10 mouse cellular contexts compared by ENCODE assay signal in the genomic region with DNA sequence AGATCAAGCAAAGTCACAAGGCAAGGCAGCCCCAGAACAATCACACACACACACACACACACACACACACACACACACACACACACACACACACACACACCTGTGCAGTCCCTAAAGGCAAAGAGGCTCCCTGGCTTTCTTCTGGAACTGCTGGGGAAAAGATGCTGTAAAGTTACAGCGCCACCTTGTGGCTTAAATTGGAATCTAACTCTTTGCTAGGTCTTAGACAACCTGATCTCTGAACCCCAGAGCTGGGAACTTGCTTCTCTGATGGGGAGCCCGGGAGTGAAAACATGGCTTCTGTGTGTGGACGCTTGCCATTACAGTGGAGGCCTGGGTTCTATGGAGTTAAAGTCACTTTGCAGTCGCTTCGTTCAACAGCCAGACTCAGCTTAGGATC. TPM values are rescaled to one million over a fixed set of nuclear protein-coding genes. Genes with fewer than 3 reads are reported as not detected.
DNase-seq lines count a peak whose midpoint lies in the region; ATAC-seq and TF ChIP-seq lines count a peak whose summit lies in the region.
"Had no signal": no experiment of that assay in that cellular context is flagged by ENCODE, and none has a peak within 500 bp of the region (broad histone marks: within the 10 kb centered on the region; RNA-seq: fewer than 3 reads in every experiment).

No protein-coding gene starts in this region.

- no peak overlapping the region for H3K4me3 ChIP-seq in ES-E14 (ENCODE audit: insufficient read depth in 1 of 2, low read depth in 1 of 2, low read length in 2 of 2, poor library complexity in 1 of 2, severe bottlenecking in 1 of 2)
- H3K4me3 ChIP-seq in limb, embryonic 10.5 days = no peak overlapping the region
- no peak overlapping the region for H3K4me3 ChIP-seq in midbrain, embryonic 11.5 days (ENCODE audit: low read depth, low read length)
- no peak overlapping the region for H3K4me3 ChIP-seq in stomach, postnatal 0 days (ENCODE audit: low read depth, low read length)
- H3K4me3 ChIP-seq: embryonic facial prominence, embryonic 13.5 days; megakaryocyte, embryonic 14.5 days had no signal

- H3K27ac ChIP-seq in ES-E14 (ENCODE audit: insufficient read depth, low read depth, low read length, poor library complexity, severe bottlenecking) = no peak overlapping the region
- no peak overlapping the region for H3K27ac ChIP-seq in limb, embryonic 10.5 days
- no peak overlapping the region for H3K27ac ChIP-seq in midbrain, embryonic 11.5 days (ENCODE audit: low read depth, low read length)
- H3K27ac ChIP-seq in stomach, postnatal 0 days (replicated peaks) = no peak overlapping the region
- H3K27ac ChIP-seq: embryonic facial prominence, embryonic 13.5 days had no signal

- intact Hi-C loops in heart, postnatal 36 days (cut with DNase I) = loop anchor here (1.0 kb wide), 1 partner anchor 306 kb away; no protein-coding TSS in a partner anchor

- H3K9ac ChIP-seq in ES-E14 (ENCODE audit: insufficient read depth, low read depth, low read length, poor library complexity, severe bottlenecking) = no peak overlapping the region
- H3K9ac ChIP-seq in midbrain, embryonic 11.5 days (ENCODE audit: low read length) = no peak overlapping the region
- no peak overlapping the region for H3K9ac ChIP-seq in stomach, postnatal 0 days (ENCODE audit: low read length)
- H3K9ac ChIP-seq: embryonic facial prominence, embryonic 13.5 days had no signal

- no peak overlapping the region for H3K4me2 ChIP-seq in midbrain, embryonic 11.5 days
- no peak overlapping the region for H3K4me2 ChIP-seq in stomach, postnatal 0 days (replicated peaks; ENCODE audit: low read depth)
- H3K4me2 ChIP-seq: embryonic facial prominence, embryonic 13.5 days had no signal

- in situ Hi-C loops in ES-E14 (cut with MboI; ENCODE audit: low sequenced_read_pairs in 2 of 2, unreplicated experiment in 2 of 2) = loop anchor here in 1 of 2 experiments (10.0 kb wide), 1 partner anchor 301 kb away; no protein-coding TSS in a partner anchor

- ATAC-seq in midbrain, embryonic 11.5 days (ENCODE audit: low FRiP score) = peak; percentile 33; the same call in 1 of the 2 replicates
- ATAC-seq in stomach, postnatal 0 days (ENCODE audit: low FRiP score, low TSS enrichment) = peak; percentile 56

- peak; percentile 51 to 66 for DNase-seq in kidney, adult 8-10 months
- no peak for DNase-seq in kidney, adult 11 months
- peak; percentile 84 for DNase-seq in ES-E14 (ENCODE audit: low read depth, low spot score)
- DNase-seq in cerebellum, postnatal 14 days = peak; percentile 90 to 91
- DNase-seq in heart, postnatal 36 days = peak; percentile 65 to 73
- peak; percentile 66 for DNase-seq in limb, embryonic 10.5 days (ENCODE audit: low spot score)
- peak; percentile 98 for DNase-seq in midbrain, embryonic 11.5 days (ENCODE audit: low spot score, missing footprints)
- peak; percentile 60 for DNase-seq in stomach, postnatal 0 days (ENCODE audit: low spot score)

- peak; percentile 89 for TF ChIP-seq CTCF in stomach, postnatal 0 days (IDR thresholded peaks at IDR 0.05; ENCODE audit: low read depth)

- H3K36me3 ChIP-seq in ES-E14 (ENCODE audit: control insufficient read depth, insufficient read depth, low read length, poor library complexity, severe bottlenecking) = no peaks in the 10 kb centered on the region
- H3K36me3 ChIP-seq in limb, embryonic 10.5 days = no peaks in the 10 kb centered on the region; the same call in 1 of the 2 replicates
- H3K36me3 ChIP-seq in midbrain, embryonic 11.5 days (ENCODE audit: control insufficient read depth, insufficient read depth, low read length) = no peaks in the 10 kb centered on the region
- H3K36me3 ChIP-seq in stomach, postnatal 0 days (ENCODE audit: control insufficient read depth, insufficient read depth, low read length) = no peaks in the 10 kb centered on the region

- 0 out of 4 replicates have a peak, but pooled peaks cover 0 to 1% of the 10 kb centered on the region in 2 experiments for H3K4me1 ChIP-seq in ES-E14 (ENCODE audit: control insufficient read depth in 2 of 2, insufficient read depth in 2 of 2, low read length in 2 of 2, poor library complexity in 1 of 2)
- no peaks in the 10 kb centered on the region for H3K4me1 ChIP-seq in limb, embryonic 10.5 days
- H3K4me1 ChIP-seq in midbrain, embryonic 11.5 days (ENCODE audit: control insufficient read depth, insufficient read depth, low read length) = no peaks in the 10 kb centered on the region
- no peaks in the 10 kb centered on the region for H3K4me1 ChIP-seq in stomach, postnatal 0 days (replicated peaks; ENCODE audit: control insufficient read depth, insufficient read depth)
- H3K4me1 ChIP-seq: embryonic facial prominence, embryonic 13.5 days had no signal

- H3K27me3 ChIP-seq in limb, embryonic 10.5 days (ENCODE audit: low read depth, poor library complexity, severe bottlenecking) = no peaks in the 10 kb centered on the region
- no peaks in the 10 kb centered on the region for H3K27me3 ChIP-seq in midbrain, embryonic 11.5 days (ENCODE audit: control insufficient read depth, insufficient read depth, low read length)
- H3K27me3 ChIP-seq in stomach, postnatal 0 days (ENCODE audit: control insufficient read depth, insufficient read depth, low read length) = no peaks in the 10 kb centered on the region
- H3K27me3 ChIP-seq: embryonic facial prominence, embryonic 13.5 days had no signal

- no peak for TF ChIP-seq EP300 in stomach, postnatal 0 days (optimal IDR thresholded peaks at IDR 0.05)

- WGBS in limb, embryonic 10.5 days = 26% methylated on average over 5 of the region's 5 CpGs
- 24% methylated on average over 5 of the region's 5 CpGs for WGBS in midbrain, embryonic 11.5 days
- WGBS in stomach, postnatal 0 days = 22% methylated on average over 5 of the region's 5 CpGs

- no peaks in the 10 kb centered on the region for H3K9me3 ChIP-seq in ES-E14 (ENCODE audit: control insufficient read depth, insufficient read depth, low read depth, low read length)
- H3K9me3 ChIP-seq in limb, embryonic 10.5 days (replicated peaks) = no peaks in the 10 kb centered on the region
- no peaks in the 10 kb centered on the region for H3K9me3 ChIP-seq in midbrain, embryonic 11.5 days (ENCODE audit: control insufficient read depth, low read length)
- H3K9me3 ChIP-seq in stomach, postnatal 0 days (ENCODE audit: control insufficient read depth, low read length) = no peaks in the 10 kb centered on the region
- H3K9me3 ChIP-seq: embryonic facial prominence, embryonic 13.5 days; megakaryocyte, embryonic 14.5 days had no signal

TF ChIP-seq in ES-E14, 5 proteins besides CTCF, POLR2A, EP300 and RAD21:
- TF ChIP-seq ZC3H11A (IDR thresholded peaks at IDR 0.05; ENCODE audit: borderline replicate concordance, low read depth, low read length) (peak; percentile 74; the same call in 1 of the 2 replicates), ZNF384 (IDR thresholded peaks at IDR 0.05; ENCODE audit: low read depth, low read length) (no peak), CHD2 (IDR thresholded peaks at IDR 0.05; ENCODE audit: low read depth, low read length) (no peak), HCFC1 (IDR thresholded peaks at IDR 0.05; ENCODE audit: borderline replicate concordance, insufficient read depth, low read length) (no peak), MAFK (IDR thresholded peaks at IDR 0.05; ENCODE audit: insufficient read depth, low read depth, low read length) (no peak)
TF ChIP-seq in ES-E14: peak in this region for 1.

RNA-seq across cellular contexts. Expression of a gene that starts 13.9 kb away (rescaled TPM):
- total RNA-seq in ES-E14 (2012; rRNA removed) = 33.0 and 55.3 TPM in 2 replicates
- total RNA-seq in heart, postnatal 36 days (2021) = 10 to 100 TPM; 28.1 to 29.2 TPM
- polyA plus RNA-seq in limb, embryonic 10.5 days (2016; fragmentation: Nextera tagmentation; extraction: Ambion mirVana) = 22.9 and 25.3 TPM in 2 replicates
- 15.4 and 17.4 TPM in 2 replicates for polyA plus RNA-seq in midbrain, embryonic 11.5 days (2014; fragmentation: Nextera tagmentation; extraction: Ambion mirVana)
- 25.1 and 26.1 TPM in 2 replicates for polyA plus RNA-seq in stomach, postnatal 0 days (2015; fragmentation: Nextera tagmentation; extraction: Ambion mirVana)

RNA-seq across cellular contexts. Expression of a gene that starts 19.2 kb away (rescaled TPM):
- total RNA-seq in ES-E14 (2012; rRNA removed) = 5.0 and 5.7 TPM in 2 replicates
- total RNA-seq in heart, postnatal 36 days (2021) = 10 to 100 TPM; 13.7 to 21.2 TPM
- 31.1 and 50.4 TPM in 2 replicates for polyA plus RNA-seq in limb, embryonic 10.5 days (2016; fragmentation: Nextera tagmentation; extraction: Ambion mirVana)
- 118 and 119 TPM in 2 replicates for polyA plus RNA-seq in midbrain, embryonic 11.5 days (2014; fragmentation: Nextera tagmentation; extraction: Ambion mirVana)
- polyA plus RNA-seq in stomach, postnatal 0 days (2015; fragmentation: Nextera tagmentation; extraction: Ambion mirVana) = 31.4 and 38.5 TPM in 2 replicates

RNA-seq across cellular contexts. Expression of a gene that starts 42.9 kb away (rescaled TPM):
- 222 and 237 TPM in 2 replicates for total RNA-seq in ES-E14 (2012; rRNA removed)
- total RNA-seq in heart, postnatal 36 days (2021) = 1 to 10 TPM; 5.4 to 6.5 TPM
- polyA plus RNA-seq in limb, embryonic 10.5 days (2016; fragmentation: Nextera tagmentation; extraction: Ambion mirVana) = 281 and 283 TPM in 2 replicates
- polyA plus RNA-seq in midbrain, embryonic 11.5 days (2014; fragmentation: Nextera tagmentation; extraction: Ambion mirVana) = 210 and 212 TPM in 2 replicates
- polyA plus RNA-seq in stomach, postnatal 0 days (2015; fragmentation: Nextera tagmentation; extraction: Ambion mirVana) = 24.2 and 25.0 TPM in 2 replicates

RNA-seq across cellular contexts. Expression of a gene that starts 46.4 kb away (rescaled TPM):
- total RNA-seq in ES-E14 (2012; rRNA removed) = 31.0 and 67.2 TPM in 2 replicates
- total RNA-seq in heart, postnatal 36 days (2021) = 10 to 100 TPM; 35.1 to 35.4 TPM
- 48.7 and 60.3 TPM in 2 replicates for polyA plus RNA-seq in limb, embryonic 10.5 days (2016; fragmentation: Nextera tagmentation; extraction: Ambion mirVana)
- 36.9 and 39.6 TPM in 2 replicates for polyA plus RNA-seq in midbrain, embryonic 11.5 days (2014; fragmentation: Nextera tagmentation; extraction: Ambion mirVana)
- 39.8 and 42.8 TPM in 2 replicates for polyA plus RNA-seq in stomach, postnatal 0 days (2015; fragmentation: Nextera tagmentation; extraction: Ambion mirVana)
